Mouse (Mus musculus) liver, adult 2 months (tissue): ENCODE data around the gene Cct6b. TPM values are rescaled to one million over a fixed set of nuclear protein-coding genes. Genes with fewer than 3 reads are reported as not detected.

ENCODE experiments used
- DNase-seq: peaks from one replicate; pipeline ENCODE4 v3.0.0-alpha.2; 2011; ENCODE audit warnings: low read depth, low spot score; ENCODE audit errors: extremely low read depth
- H3K27ac ChIP-seq: fragments of 200-500 bp; replicated peaks from 2 replicates; pipeline ENCODE4 v1.5.1; 2012; ENCODE audit warnings: low read depth, mild to moderate bottlenecking, control low read depth, inconsistent platforms, low read length; ENCODE audit not compliant: insufficient read depth
- H3K27me3 ChIP-seq: fragments of 200-500 bp; 2 replicates; pipeline ENCODE4 v1.6.1; 2012; ENCODE audit warnings: mild to moderate bottlenecking, moderate library complexity, low read length, inconsistent platforms; ENCODE audit not compliant: control insufficient read depth, insufficient read depth
- H3K36me3 ChIP-seq: fragments of 200-500 bp; 2 replicates; pipeline ENCODE4 v1.6.1; 2012; ENCODE audit warnings: low read length, inconsistent platforms; ENCODE audit not compliant: control insufficient read depth, insufficient read depth
- H3K4me1 ChIP-seq: fragments of 200-500 bp; 2 replicates; pipeline ENCODE4 v1.6.1; 2011; ENCODE audit warnings: low read length; ENCODE audit not compliant: control insufficient read depth, insufficient read depth
- H3K4me3 ChIP-seq: fragments of 200-500 bp; 2 replicates; pipeline ENCODE4 v1.5.1; 2011; ENCODE audit warnings: low read depth, mild to moderate bottlenecking, control low read depth, low read length, moderate library complexity; ENCODE audit not compliant: insufficient read depth
- H3K79me2 ChIP-seq: fragments of 200-500 bp; 2 replicates; pipeline ENCODE4 v1.6.1; 2012; ENCODE audit warnings: inconsistent platforms, mild to moderate bottlenecking, low read length, moderate library complexity; ENCODE audit not compliant: control insufficient read depth, insufficient read depth
- H3K9ac ChIP-seq: fragments of 200-500 bp; 2 replicates; pipeline ENCODE4 v1.6.1; 2012; ENCODE audit warnings: low read depth, mild to moderate bottlenecking, control low read depth, inconsistent platforms, low read length
- CTCF ChIP-seq: fragments of 200-500 bp; IDR thresholded peaks from 2 replicates; pipeline ENCODE4 v1.5.1; 2011; ENCODE audit warnings: low read depth, low read length, control low read depth
- POLR2A ChIP-seq: fragments of 200-500 bp; IDR thresholded peaks from 2 replicates; pipeline ENCODE4 v1.6.1; 2011; ENCODE audit warnings: low read length, control low read depth; ENCODE audit not compliant: insufficient read depth; ENCODE audit errors: extremely low read depth
- WGBS: fragments of 180-500 bp; shearing (Covaris S2); methylation state at CpG from one replicate; pipeline ENCODE4 v1.1.7; 2018; 5-methylcytosine and 5-hydroxymethylcytosine counted together
- polyA plus RNA-seq: library from polyadenylated mRNA; depleted of rRNA; stranded (reverse); fragments of >200 nt; gene quantifications from 2 replicates; pipeline ENCODE4 v1.2.3, GENCODE M21; 2012
- total RNA-seq: library from RNA; depleted of rRNA; stranded (reverse); fragments of >200 nt; gene quantifications from 2 replicates; pipeline ENCODE4 v1.2.3, GENCODE M21; 2014

Cct6b gene
- total and polyA plus RNA-seq, 2 experiments = 0.16 to 1.2 TPM

GRCm38 (mm10) chr11:82726862-82727261 is 37.3 kb downstream of the Cct6b start:
- TF ChIP-seq POLR2A = no peak
- no peak for TF ChIP-seq CTCF
- Histone ChIP-seq H3K4me1 (no peaks in the 10 kb centered on the region), H3K4me3 (no peak overlapping the region), H3K9ac (no peak overlapping the region), H3K79me2 (no peaks in the 10 kb centered on the region), H3K27ac (no peak overlapping the region), H3K36me3 (no peaks in the 10 kb centered on the region), H3K27me3 (no peaks in the 10 kb centered on the region)
- DNase-seq = no peak
- WGBS = 98% methylated on average over 2 of the region's 2 CpGs

GRCm38 (mm10) chr11:82719294-82719693 is 44.8 kb downstream of the Cct6b start:
- Histone ChIP-seq H3K9ac (no peak overlapping the region), H3K4me3 (no peak overlapping the region), H3K27me3 (no peaks in the 10 kb centered on the region), H3K36me3 (no peaks in the 10 kb centered on the region), H3K27ac (no peak overlapping the region), H3K79me2 (no peaks in the 10 kb centered on the region), H3K4me1 (no peaks in the 10 kb centered on the region)
- 70% methylated on average over 12 of the region's 12 CpGs for WGBS
- TF ChIP-seq CTCF (no peak), POLR2A (no peak)
- DNase-seq = no peak

GRCm38 (mm10) chr11:82712681-82713080 is 51.4 kb downstream of the Cct6b start:
- no peaks in the 10 kb centered on the region for H3K4me1 ChIP-seq
- H3K27ac ChIP-seq = no peak overlapping the region
- 95% methylated on average over 3 of the region's 3 CpGs for WGBS
- no peak for DNase-seq
- H3K36me3 ChIP-seq = no peaks in the 10 kb centered on the region
- H3K27me3 ChIP-seq = no peaks in the 10 kb centered on the region
- no peak overlapping the region for H3K9ac ChIP-seq
- TF ChIP-seq POLR2A (no peak), CTCF (no peak)
- no peak overlapping the region for H3K4me3 ChIP-seq
- H3K79me2 ChIP-seq = no peaks in the 10 kb centered on the region

GRCm38 (mm10) chr11:82708934-82709333 is 55.2 kb downstream of the Cct6b start:
- WGBS = 70% methylated on average over 4 of the region's 4 CpGs
- no peak for DNase-seq
- no peak overlapping the region for H3K27ac ChIP-seq

GRCm38 (mm10) chr11:82705082-82705481 is 59.0 kb downstream of the Cct6b start:
- H3K4me3 ChIP-seq = no peak overlapping the region
- no peak for DNase-seq
- H3K36me3 ChIP-seq = no peaks in the 10 kb centered on the region
- 63% methylated on average over 6 of the region's 6 CpGs for WGBS
- no peaks in the 10 kb centered on the region for H3K4me1 ChIP-seq
- TF ChIP-seq CTCF (no peak), POLR2A (no peak)
- no peaks in the 10 kb centered on the region for H3K79me2 ChIP-seq
- H3K9ac ChIP-seq = no peak overlapping the region
- no peaks in the 10 kb centered on the region for H3K27me3 ChIP-seq
- no peak overlapping the region for H3K27ac ChIP-seq

More at GRCm38 (mm10) chr11:82708934-82709333, 55.2 kb downstream of the Cct6b start:
- Histone ChIP-seq H3K4me1 (no peaks in the 10 kb centered on the region), H3K9ac (no peak overlapping the region), H3K27me3 (no peaks in the 10 kb centered on the region), H3K4me3 (no peak overlapping the region), H3K79me2 (no peaks in the 10 kb centered on the region), H3K36me3 (no peaks in the 10 kb centered on the region)
- TF ChIP-seq CTCF (no peak), POLR2A (no peak)

- Histone ChIP-seq H3K4me3 (no peak overlapping the region), H3K27me3 (no peaks in the 10 kb centered on the region), H3K9ac (no peak overlapping the region), H3K79me2 (no peaks in the 10 kb centered on the region), H3K27ac (no peak overlapping the region), H3K4me1 (no peaks in the 10 kb centered on the region), H3K36me3 (no peaks in the 10 kb centered on the region)
- TF ChIP-seq POLR2A (no peak), CTCF (no peak)
- 76% methylated on average over 11 of the region's 11 CpGs for WGBS
- DNase-seq = no peak
Measured at GRCm38 (mm10) chr11:82699865-82700410, 64.2 kb downstream of the Cct6b start.
